Mouse (Mus musculus) midbrain, postnatal 0 days (tissue): ENCODE results near the gene Eif4e2. TPM values are rescaled to one million over a fixed set of nuclear protein-coding genes. Genes with fewer than 3 reads are reported as not detected.
A peak's percentile ranks its signal among the peaks of the same experiment; 100 is the strongest.

Experiments used
- ATAC-seq: fragments of 200-750 bp; cut with Nextera tagmentation; 2 replicates; pipeline ENCODE4 v1.8.0; 2017; ENCODE audit warnings: moderate number of reproducible peaks, mild to moderate bottlenecking, moderate TSS enrichment, moderate library complexity; ENCODE audit not compliant: low FRiP score
- DNase-seq: peaks from one replicate; pipeline ENCODE4 v3.0.0-alpha.2; 2015; ENCODE audit warnings: low spot score
- H3K27ac ChIP-seq: fragments of 300-500 bp; sonication (generic); 2 replicates; pipeline ENCODE4 v1.5.1; 2014; ENCODE audit warnings: low read depth, mild to moderate bottlenecking, low read length, mixed read lengths
- H3K27me3 ChIP-seq: fragments of 300-500 bp; sonication (generic); 2 replicates; pipeline ENCODE4 v1.6.1; 2014; ENCODE audit warnings: low read length, control low read depth, mixed read lengths; ENCODE audit not compliant: insufficient read depth
- H3K36me3 ChIP-seq: fragments of 300-500 bp; sonication (generic); 2 replicates; pipeline ENCODE4 v1.6.1; 2014; ENCODE audit warnings: low read length, control low read depth, mixed read lengths; ENCODE audit not compliant: insufficient read depth
- H3K4me1 ChIP-seq: fragments of 300-500 bp; sonication (generic); 2 replicates; pipeline ENCODE4 v1.6.1; 2014; ENCODE audit warnings: mild to moderate bottlenecking, control low read depth, antibody characterized with exemption, low read length, mixed read lengths; ENCODE audit not compliant: insufficient read depth
- H3K4me2 ChIP-seq: fragments of 300-500 bp; sonication (generic); 2 replicates; pipeline ENCODE4 v1.6.1; 2014; ENCODE audit warnings: low read depth, mild to moderate bottlenecking, low read length, mixed read lengths; ENCODE audit not compliant: poor library complexity, severe bottlenecking
- H3K4me3 ChIP-seq: fragments of 300-500 bp; sonication (generic); 2 replicates; pipeline ENCODE4 v1.5.1; 2014; ENCODE audit warnings: low read depth, mild to moderate bottlenecking, low read length, moderate library complexity
- H3K9ac ChIP-seq: fragments of 300-500 bp; sonication (generic); replicated peaks from 2 replicates; pipeline ENCODE4 v1.6.1; 2014; ENCODE audit warnings: mild to moderate bottlenecking, low read length, moderate library complexity, mixed read lengths; ENCODE audit not compliant: poor library complexity, severe bottlenecking
- H3K9me3 ChIP-seq: fragments of 300-500 bp; sonication (generic); 2 replicates; pipeline ENCODE4 v1.6.1; 2016; ENCODE audit warnings: low read length, control low read depth
- CTCF ChIP-seq: IDR thresholded peaks from 2 replicates; pipeline ENCODE4 v1.5.1; 2016; ENCODE audit warnings: antibody characterized with exemption, mild to moderate bottlenecking
- WGBS: fragments of 180-500 bp; shearing (Covaris S2); extraction: QIAGEN DNeasy Blood & Tissue Kit; methylation state at CpG from one replicate; pipeline ENCODE4 v1.1.7; 2014; 5-methylcytosine and 5-hydroxymethylcytosine counted together
- polyA plus RNA-seq: library from polyadenylated mRNA; unstranded; fragments of >200 nt; fragmentation: Nextera tagmentation; extraction: Ambion mirVana; gene quantifications from 2 replicates; pipeline ENCODE4 v1.2.1, GENCODE M21; 2015
- total RNA-seq: library from RNA; depleted of rRNA; stranded (reverse); fragments of >200 nt; gene quantifications from 2 replicates; pipeline ENCODE4 v1.2.3, GENCODE M21; 2014

The Eif4e2 gene
- total and polyA plus RNA-seq, 2 experiments from 2014 or later, result 64.5 to 92.7 TPM

GRCm38 (mm10) chr1:87266296-87267090, 52.8 kb downstream of the Eif4e2 start:
- Histone ChIP-seq H3K9me3 (no peaks in the 10 kb centered on the region), H3K27me3 (peaks cover 45% of the 10 kb centered on the region), H3K36me3 (no peaks in the 10 kb centered on the region), H3K27ac (no peak overlapping the region), H3K4me3 (no peak overlapping the region), H3K4me1 (peaks cover 16% of the 10 kb centered on the region; the same call in 1 of the 2 replicates), H3K4me2 (no peak overlapping the region), H3K9ac (no peak overlapping the region)
- TF ChIP-seq CTCF, result no peak
- WGBS, result 30% methylated on average over 8 of the region's 8 CpGs
- DNase-seq (no peak), ATAC-seq (no peak)

- no peak for TF ChIP-seq CTCF
- DNase-seq (peak; percentile 43), ATAC-seq (no peak)
- 31% methylated on average over 3 of the region's 3 CpGs for WGBS
- Histone ChIP-seq H3K27ac (no peak overlapping the region), H3K4me1 (peaks cover 7% of the 10 kb centered on the region; the same call in 1 of the 2 replicates), H3K9ac (no peak overlapping the region), H3K36me3 (no peaks in the 10 kb centered on the region), H3K9me3 (no peaks in the 10 kb centered on the region), H3K4me3 (no peak overlapping the region), H3K27me3 (peaks cover 13% of the 10 kb centered on the region), H3K4me2 (no peak overlapping the region)
Measured at GRCm38 (mm10) chr1:87270204-87270603, 56.5 kb downstream of the Eif4e2 start.

GRCm38 (mm10) chr1:87270641-87271467, 57.1 kb downstream of the Eif4e2 start:
- Histone ChIP-seq H3K27ac (no peak overlapping the region; the same call in 1 of the 2 replicates), H3K36me3 (no peaks in the 10 kb centered on the region), H3K4me3 (no peak overlapping the region), H3K4me1 (0 out of 2 replicates have a peak, but pooled peaks cover 7% of the 10 kb centered on the region), H3K9me3 (no peaks in the 10 kb centered on the region), H3K9ac (no peak overlapping the region), H3K27me3 (peaks cover 9% of the 10 kb centered on the region), H3K4me2 (no peak overlapping the region)
- ATAC-seq (no peak), DNase-seq (peak; percentile 41)
- no peak for TF ChIP-seq CTCF
- WGBS, result 19% methylated on average over 18 of the region's 20 CpGs

GRCm38 (mm10) chr1:87271596-87271995, 57.9 kb downstream of the Eif4e2 start:
- Histone ChIP-seq H3K4me3 (no peak overlapping the region), H3K9me3 (no peaks in the 10 kb centered on the region), H3K36me3 (no peaks in the 10 kb centered on the region), H3K4me1 (0 out of 2 replicates have a peak, but pooled peaks cover 7% of the 10 kb centered on the region), H3K27me3 (peaks cover 1% of the 10 kb centered on the region), H3K27ac (no peak overlapping the region), H3K9ac (no peak overlapping the region), H3K4me2 (no peak overlapping the region)
- WGBS, result 68% methylated on average over 1 of the region's 1 CpGs
- DNase-seq, result no peak
- TF ChIP-seq CTCF, result no peak
- no peak for ATAC-seq

- no peak for TF ChIP-seq CTCF
- H3K36me3 ChIP-seq, result no peaks in the 10 kb centered on the region
- H3K4me2 ChIP-seq, result no peak overlapping the region
- no peak overlapping the region for H3K27ac ChIP-seq
- 0 out of 2 replicates have a peak, but pooled peaks cover 7% of the 10 kb centered on the region for H3K4me1 ChIP-seq
- H3K4me3 ChIP-seq, result no peak overlapping the region
- 74% methylated on average over 3 of the region's 3 CpGs for WGBS
- H3K27me3 ChIP-seq, result no peaks in the 10 kb centered on the region
- DNase-seq, result no peak
- H3K9ac ChIP-seq, result no peak overlapping the region
- no peaks in the 10 kb centered on the region for H3K9me3 ChIP-seq
- no peak for ATAC-seq
Measured at GRCm38 (mm10) chr1:87272462-87272861, 58.7 kb downstream of the Eif4e2 start.
